8 mouse cellular contexts compared by ENCODE assay signal in genomic region chr3:65974232-65975058, GRCm38 (mm10). TPM values are rescaled to one million over a fixed set of nuclear protein-coding genes. Genes with fewer than 3 reads are reported as not detected.
DNase-seq lines count a peak whose midpoint lies in the region; ATAC-seq and TF ChIP-seq lines count a peak whose summit lies in the region.

No protein-coding gene starts in this region.

- no peak for TF ChIP-seq RAD21 in MEL (IDR thresholded peaks at IDR 0.05; ENCODE audit: low read depth, low read length)

- peaks cover 7 to 15% of the 10 kb centered on the region in 2 experiments for H3K4me1 ChIP-seq in MEL (ENCODE audit: control insufficient read depth in 1 of 2, insufficient read depth in 2 of 2, low read length in 2 of 2)
- peaks cover 2% of the 10 kb centered on the region; the same call in 1 of the 2 replicates for H3K4me1 ChIP-seq in cerebellum, adult 2 months (ENCODE audit: control insufficient read depth, insufficient read depth, low read length)
- H3K4me1 ChIP-seq in hindbrain, embryonic 10.5 days (replicated peaks), result peaks cover 32% of the 10 kb centered on the region
- peaks cover 7% of the 10 kb centered on the region; the same call in 1 of the 2 replicates for H3K4me1 ChIP-seq in lung, postnatal 0 days (ENCODE audit: insufficient read depth, low read depth, low read length)

- peak overlapping the region; percentile 94 for H3K9ac ChIP-seq in MEL (ENCODE audit: control insufficient read depth, low read depth, low read length, poor library complexity, severe bottlenecking)
- H3K9ac ChIP-seq in lung, postnatal 0 days (replicated peaks; ENCODE audit: low read depth), result peak overlapping the region; percentile 86

- WGBS in cerebellum, adult 2 months, result under 1% methylated on average over 43 of the region's 43 CpGs
- under 1% methylated on average over 43 of the region's 43 CpGs for WGBS in hindbrain, embryonic 10.5 days
- WGBS in lung, postnatal 0 days, result 2% methylated on average over 43 of the region's 43 CpGs

- peak; percentile 64 to 96; a peak in 3 of 4 replicates for TF ChIP-seq POLR2A in MEL (IDR thresholded peaks at IDR 0.05; ENCODE audit: control insufficient read depth in 1 of 2, insufficient read depth in 1 of 2, low read depth in 1 of 2, low read length in 2 of 2, poor library complexity in 1 of 2)
- peak; percentile 94 for TF ChIP-seq POLR2A in cerebellum, adult 2 months (IDR thresholded peaks at IDR 0.05; ENCODE audit: borderline replicate concordance, insufficient read depth, low read length)

- H3K36me3 ChIP-seq in MEL (ENCODE audit: control insufficient read depth in 1 of 2, insufficient read depth in 2 of 2, low read length in 2 of 2), result peaks cover 0 to 15% of the 10 kb centered on the region in 2 experiments; a peak in 2 of 4 replicates
- no peaks in the 10 kb centered on the region for H3K36me3 ChIP-seq in hindbrain, embryonic 10.5 days
- H3K36me3 ChIP-seq in lung, postnatal 0 days (ENCODE audit: insufficient read depth, low read length), result no peaks in the 10 kb centered on the region

- TF ChIP-seq EP300 in MEL (IDR thresholded peaks at IDR 0.05; ENCODE audit: low read depth in 1 of 2, low read length in 2 of 2), result peak; percentile 18 to 27; a peak in 2 of 4 replicates
- TF ChIP-seq EP300 in lung, postnatal 0 days (IDR thresholded peaks at IDR 0.05), result peak; percentile 82

- H3K27me3 ChIP-seq in MEL (ENCODE audit: control insufficient read depth in 1 of 2, insufficient read depth in 2 of 2, low read length in 2 of 2), result no peaks in the 10 kb centered on the region
- H3K27me3 ChIP-seq in cerebellum, adult 2 months (ENCODE audit: control insufficient read depth, insufficient read depth, low read length), result no peaks in the 10 kb centered on the region
- 0 out of 2 replicates have a peak, but pooled peaks cover 2% of the 10 kb centered on the region for H3K27me3 ChIP-seq in hindbrain, embryonic 10.5 days (ENCODE audit: insufficient read depth, poor library complexity, severe bottlenecking)
- H3K27me3 ChIP-seq in lung, postnatal 0 days (replicated peaks; ENCODE audit: insufficient read depth, low read length), result no peaks in the 10 kb centered on the region

- H3K27ac ChIP-seq in MEL (ENCODE audit: control insufficient read depth, low read depth, low read length), result peak overlapping the region; percentile 96
- H3K27ac ChIP-seq in cerebellum, adult 2 months (ENCODE audit: insufficient read depth, low read length), result peak overlapping the region; percentile 76
- peak overlapping the region; percentile 97 for H3K27ac ChIP-seq in hindbrain, embryonic 10.5 days
- H3K27ac ChIP-seq in lung, postnatal 0 days (ENCODE audit: low read length), result peak overlapping the region; percentile 100

- H3K79me2 ChIP-seq in MEL (ENCODE audit: control insufficient read depth, insufficient read depth, low read length, poor library complexity), result peaks cover 2% of the 10 kb centered on the region; the same call in 1 of the 2 replicates

- no peak for TF ChIP-seq CTCF in MEL (IDR thresholded peaks at IDR 0.05 in 2 of 3, conservative IDR thresholded peaks at IDR 0.05 in 1 of 3; ENCODE audit: control insufficient read depth in 1 of 3, insufficient read depth in 1 of 3, low read depth in 2 of 3, low read length in 3 of 3, poor library complexity in 1 of 3, severe bottlenecking in 1 of 3)
- no peak for TF ChIP-seq CTCF in cerebellum, adult 2 months (IDR thresholded peaks at IDR 0.05; ENCODE audit: borderline replicate concordance, insufficient read depth, low read depth, low read length)
- TF ChIP-seq CTCF in lung, postnatal 0 days (IDR thresholded peaks at IDR 0.05), result no peak; the same call in 1 of the 2 replicates

- peak overlapping the region; percentile 81 to 85 for H3K4me3 ChIP-seq in MEL (ENCODE audit: control insufficient read depth in 1 of 2, insufficient read depth in 1 of 2, low read depth in 2 of 2, low read length in 2 of 2)
- H3K4me3 ChIP-seq in cerebellum, adult 2 months (replicated peaks; ENCODE audit: insufficient read depth, low read depth, low read length), result peak overlapping the region; percentile 69
- H3K4me3 ChIP-seq in hindbrain, embryonic 10.5 days, result peak overlapping the region; percentile 69
- H3K4me3 ChIP-seq in lung, postnatal 0 days (ENCODE audit: low read depth, low read length), result peak overlapping the region; percentile 60

- peak; percentile 97 for DNase-seq in MEL (ENCODE audit: low read depth, low spot score)
- peak; percentile 99 to 100 for DNase-seq in cerebellum, adult 2 months
- peak; percentile 97 for DNase-seq in forelimb bud, embryonic 11.5 days (ENCODE audit: low read depth, low spot score)
- DNase-seq in hindbrain, embryonic 10.5 days (ENCODE audit: low spot score), result peak; percentile 97
- peak; percentile 99 for DNase-seq in layer of hippocampus, adult 9-11 months
- peak; percentile 99 for DNase-seq in lung, postnatal 0 days (ENCODE audit: low spot score)
- DNase-seq in ovary, postnatal 14 days (ENCODE audit: low spot score), result peak; percentile 98
- DNase-seq in thymus, postnatal 14 days, result peak; percentile 99

- peak overlapping the region; percentile 71 for H3K4me2 ChIP-seq in lung, postnatal 0 days (replicated peaks; ENCODE audit: low read depth, low read length)

- no peaks in the 10 kb centered on the region for H3K9me3 ChIP-seq in MEL (replicated peaks; ENCODE audit: insufficient read depth, low read length)
- H3K9me3 ChIP-seq in hindbrain, embryonic 10.5 days, result no peaks in the 10 kb centered on the region; the same call in 1 of the 2 replicates
- H3K9me3 ChIP-seq in lung, postnatal 0 days (ENCODE audit: low read length), result no peaks in the 10 kb centered on the region

- peak; percentile 97 for ATAC-seq in lung, postnatal 0 days

TF ChIP-seq in MEL, 35 proteins besides CTCF, POLR2A, EP300 and RAD21 (continues in another document):
- TF ChIP-seq MAX (IDR thresholded peaks at IDR 0.05; ENCODE audit: low read length) (peak; percentile 97), ZC3H11A (IDR thresholded peaks at IDR 0.05; ENCODE audit: low read depth, low read length) (no peak), MYC (IDR thresholded peaks at IDR 0.05; ENCODE audit: low read depth, low read length) (peak; percentile 96), ETS1 (IDR thresholded peaks at IDR 0.05; ENCODE audit: low read depth, low read length) (peak; percentile 63), KAT2A (conservative IDR thresholded peaks at IDR 0.05; ENCODE audit: low read depth, low read length) (no peak; the same call in 1 of the 2 replicates), SMC3 (IDR thresholded peaks at IDR 0.05; ENCODE audit: low read depth, low read length) (no peak), MAFK (IDR thresholded peaks at IDR 0.05; ENCODE audit: borderline replicate concordance, low read depth, low read length) (no peak), TCF12 (IDR thresholded peaks at IDR 0.05; ENCODE audit: low read depth, low read length) (peak; percentile 32; the same call in 1 of the 2 replicates), ZNF384 (IDR thresholded peaks at IDR 0.05; ENCODE audit: low read depth, low read length) (no peak), NRF1 (IDR thresholded peaks at IDR 0.05; ENCODE audit: insufficient read depth, low read depth, low read length, poor library complexity, severe bottlenecking) (0 out of 2 replicates have a peak, but pooled peaks have one; percentile 8), MXI1 (IDR thresholded peaks at IDR 0.05; ENCODE audit: low read depth, low read length) (peak; percentile 89), TBP (IDR thresholded peaks at IDR 0.05; ENCODE audit: low read depth, low read length) (peak; percentile 71), ZKSCAN1 (IDR thresholded peaks at IDR 0.05; ENCODE audit: low read depth, low read length) (no peak), USF1 (IDR thresholded peaks at IDR 0.05; ENCODE audit: low read depth, low read length) (peak; percentile 89), BHLHE40 (IDR thresholded peaks at IDR 0.05; ENCODE audit: borderline replicate concordance, low read depth, low read length) (no peak), ELF1 (IDR thresholded peaks at IDR 0.05; ENCODE audit: low read depth, low read length) (peak; percentile 49), MAZ (IDR thresholded peaks at IDR 0.05; ENCODE audit: low read depth, low read length) (peak; percentile 100), MYB (IDR thresholded peaks at IDR 0.05; ENCODE audit: low read depth, low read length) (no peak), E2F4 (IDR thresholded peaks at IDR 0.05; ENCODE audit: borderline replicate concordance, low read depth, low read length) (no peak), CHD2 (IDR thresholded peaks at IDR 0.05; ENCODE audit: low read length) (no peak), POLR2AphosphoS2 (IDR thresholded peaks at IDR 0.05; ENCODE audit: low read length) (peak; percentile 94), RCOR1 (IDR thresholded peaks at IDR 0.05; ENCODE audit: low read depth, low read length) (no peak), MEF2A (IDR thresholded peaks at IDR 0.05; ENCODE audit: extremely low read depth, insufficient replicate concordance, low read depth, low read length, poor library complexity, severe bottlenecking) (0 out of 2 replicates have a peak, but pooled peaks have one; percentile 45), ZMIZ1 (IDR thresholded peaks at IDR 0.05; ENCODE audit: low read depth, low read length) (peak; percentile 57), SIN3A (IDR thresholded peaks at IDR 0.05; ENCODE audit: low read length) (no peak), GABPA (IDR thresholded peaks at IDR 0.05; ENCODE audit: low read depth, low read length) (no peak), HCFC1 (IDR thresholded peaks at IDR 0.05; ENCODE audit: low read depth, low read length) (peak; percentile 79), UBTF (IDR thresholded peaks at IDR 0.05; ENCODE audit: borderline replicate concordance, insufficient read depth, low read depth, low read length) (no peak), NELFE (IDR thresholded peaks at IDR 0.05; ENCODE audit: low read depth, low read length) (peak; percentile 90), POLR2AphosphoS5 (IDR thresholded peaks at IDR 0.05; ENCODE audit: borderline replicate concordance, low read depth, low read length) (no peak), TAL1 (IDR thresholded peaks at IDR 0.05; ENCODE audit: low read length) (no peak), USF2 (IDR thresholded peaks at IDR 0.05; ENCODE audit: borderline replicate concordance in 1 of 2, insufficient read depth in 1 of 2, low read depth in 1 of 2, low read length in 2 of 2) (0 out of 4 replicates have a peak, but pooled peaks of 1 of the 2 experiments have one; percentile 51)

RNA-seq across cellular contexts. Expression of gene Ccnl1, which starts 16.4 kb away (rescaled TPM):
- total RNA-seq in MEL (2012; rRNA removed), result 20.1 and 20.5 TPM in 2 replicates
- 10 to 100 TPM in 1 of 2 experiments, not detected in 1; 56.5 TPM for polyA plus RNA-seq in MEL (2012; ENCODE audit: insufficient read depth in 1 of 2, insufficient read length in 2 of 2, low read depth in 1 of 2, low replicate concordance in 2 of 2, missing spikeins in 1 of 2)
- 85.6 and 96.7 TPM in 2 replicates for polyA plus RNA-seq in cerebellum, adult 2 months (2012; rRNA removed)
- 84.6 and 104 TPM in 2 replicates for polyA plus RNA-seq in hindbrain, embryonic 10.5 days (2016; fragmentation: Nextera tagmentation; extraction: Ambion mirVana)
- polyA plus RNA-seq in lung, postnatal 0 days (2015; fragmentation: Nextera tagmentation; extraction: Ambion mirVana), result 94.5 and 99.4 TPM in 2 replicates

Comparison
In these comparisons a context has a peak if more than half of its experiments do, and no peak if none do; other contexts are left out.
1. Peak in every context shown above with its lines: DNase-seq, ATAC-seq, H3K4me3 ChIP-seq and H3K27ac ChIP-seq.